Mouse (Mus musculus): ENCODE measurements around the gene Cbx1. TPM values are rescaled to one million over a fixed set of nuclear protein-coding genes. Genes with fewer than 3 reads are reported as not detected.
"Not testable (repeated sequence)": the region's sequence is repeated elsewhere in the genome, so short reads cannot be mapped to it uniquely, and the experiment has no call there.

The Cbx1 gene
- total RNA-seq, 2 experiments from 2014 or later, result 49.3 to 52.2 TPM

- intact Hi-C loops (cut with DNase I), result no loop called here
- DNase-seq (ENCODE audit: extremely low spot score in 1 of 2, low spot score in 2 of 2), result no peak
Observed at GRCm38 (mm10) chr11:96808066-96808465, 19.1 kb downstream of the Cbx1 start.

GRCm38 (mm10) chr11:96809562-96810235, 20.8 kb downstream of the Cbx1 start:
- intact Hi-C loops (cut with DNase I), result no loop called here
- no peak for DNase-seq (ENCODE audit: extremely low spot score in 1 of 2, low spot score in 2 of 2)

DNA sequence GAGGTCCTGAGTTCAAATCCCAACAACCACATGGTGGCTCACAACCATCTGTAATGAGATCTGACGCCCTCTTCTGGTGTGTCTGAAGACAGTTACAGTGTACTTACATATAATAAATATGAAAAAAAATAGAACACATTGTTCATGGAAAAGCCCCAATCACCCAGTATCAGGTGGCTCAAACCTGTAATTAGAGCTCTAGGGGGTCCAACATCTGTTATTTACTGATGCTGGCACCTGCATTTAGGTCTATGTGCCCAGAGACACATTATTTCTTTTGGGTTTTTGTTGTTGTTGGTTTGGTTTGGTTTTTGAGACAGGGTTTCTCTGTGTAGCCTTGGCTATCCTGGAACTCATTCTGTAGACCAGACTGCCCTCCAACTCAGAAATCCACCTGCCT, 22.3 kb downstream of the Cbx1 start:
- DNase-seq (ENCODE audit: extremely low spot score in 1 of 2, low spot score in 2 of 2); intact Hi-C loops (cut with DNase I): not testable (repeated sequence)

- intact Hi-C loops (cut with DNase I), result no loop called here
Observed at GRCm38 (mm10) chr11:96813455-96813854, 24.5 kb downstream of the Cbx1 start.

DNA sequence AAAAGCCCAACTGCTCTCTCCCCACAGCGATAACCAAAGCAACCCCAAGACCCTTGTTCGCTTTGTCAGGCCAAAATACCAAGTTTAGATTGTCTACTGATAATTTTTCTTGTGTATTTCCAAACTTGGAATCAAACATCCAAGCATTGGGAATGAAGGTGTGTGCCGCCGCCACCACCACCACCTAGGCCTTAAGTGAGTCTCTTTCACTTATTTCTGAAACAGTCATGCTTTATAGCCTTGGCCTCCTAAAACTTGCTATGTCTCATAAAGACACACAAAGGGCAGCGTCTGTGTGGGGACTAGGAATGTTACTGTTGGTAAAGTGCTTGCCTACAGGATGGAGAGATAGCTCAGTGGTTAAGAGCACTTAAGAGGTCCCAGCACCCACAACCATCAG, 25.0 kb downstream of the Cbx1 start:
- intact Hi-C loops (cut with DNase I), result no loop called here
- DNase-seq (ENCODE audit: extremely low spot score in 1 of 2, low spot score in 2 of 2), result no peak

More at GRCm38 (mm10) chr11:96813455-96813854, 24.5 kb downstream of the Cbx1 start:
- no peak for DNase-seq (ENCODE audit: extremely low spot score in 1 of 2, low spot score in 2 of 2)

DNA sequence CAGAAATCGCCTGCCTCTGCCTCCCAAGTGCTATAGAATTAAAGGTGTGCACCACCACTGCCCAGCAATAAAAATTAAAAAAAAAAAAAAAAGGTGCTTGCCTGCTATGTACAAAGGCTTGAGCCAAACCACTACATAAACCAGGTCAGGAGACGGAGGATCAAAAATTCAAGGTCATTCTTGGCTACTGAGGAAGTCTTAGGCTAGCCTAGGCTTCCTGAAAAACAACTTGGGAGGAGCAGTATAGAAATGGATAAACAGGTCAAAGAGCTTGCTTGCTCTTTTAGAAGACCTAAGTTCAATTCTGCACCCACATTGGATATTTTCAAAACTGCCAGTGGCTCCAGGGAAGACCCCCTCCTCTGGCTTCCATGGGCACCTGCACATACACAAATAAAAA, 25.5 kb downstream of the Cbx1 start:
- intact Hi-C loops (cut with DNase I), result no loop called here
- DNase-seq (ENCODE audit: extremely low spot score in 1 of 2, low spot score in 2 of 2), result no peak

DNA sequence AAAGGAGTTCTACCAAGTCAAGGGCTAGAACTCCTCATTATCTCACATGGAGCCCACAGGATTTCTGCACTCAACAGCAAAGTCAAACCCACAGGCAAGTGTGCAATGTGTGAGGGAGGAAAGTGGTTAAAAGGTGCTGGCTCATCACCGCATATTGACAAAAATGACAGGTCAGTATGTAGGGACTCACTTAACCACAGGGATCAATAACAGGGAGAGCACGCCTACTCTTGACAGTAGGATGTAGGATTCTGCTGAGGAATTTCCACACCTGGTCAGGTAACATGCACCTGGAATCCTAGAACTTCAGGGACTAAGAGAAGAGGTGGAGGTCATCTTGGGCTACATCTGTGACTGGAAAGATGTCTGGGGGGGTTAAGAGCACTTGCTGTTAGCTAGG, 27.0 kb downstream of the Cbx1 start:
- no peak for DNase-seq (ENCODE audit: extremely low spot score in 1 of 2, low spot score in 2 of 2)
- intact Hi-C loops (cut with DNase I), result no loop called here

DNA sequence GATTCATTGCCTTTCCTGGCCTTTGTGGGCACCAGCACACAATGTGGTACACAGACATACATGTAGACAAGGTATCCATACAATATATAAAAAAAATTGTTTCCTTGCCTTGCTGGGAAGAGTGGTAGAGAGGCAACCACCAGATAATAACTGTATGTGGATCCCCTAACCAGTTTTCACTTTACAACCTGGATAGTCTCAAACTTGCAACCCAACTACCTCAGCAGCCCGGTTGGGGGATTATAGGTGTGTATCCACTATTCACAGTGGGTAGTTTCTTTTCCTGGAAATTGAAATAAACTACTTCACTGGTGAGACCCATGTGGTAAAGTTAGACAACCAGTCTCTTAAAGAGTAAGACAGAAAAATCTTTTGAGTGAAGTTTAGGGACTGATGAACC, 27.6 kb downstream of the Cbx1 start:
- intact Hi-C loops (cut with DNase I), result no loop called here
- DNase-seq (ENCODE audit: extremely low spot score in 1 of 2, low spot score in 2 of 2), result no peak

DNA sequence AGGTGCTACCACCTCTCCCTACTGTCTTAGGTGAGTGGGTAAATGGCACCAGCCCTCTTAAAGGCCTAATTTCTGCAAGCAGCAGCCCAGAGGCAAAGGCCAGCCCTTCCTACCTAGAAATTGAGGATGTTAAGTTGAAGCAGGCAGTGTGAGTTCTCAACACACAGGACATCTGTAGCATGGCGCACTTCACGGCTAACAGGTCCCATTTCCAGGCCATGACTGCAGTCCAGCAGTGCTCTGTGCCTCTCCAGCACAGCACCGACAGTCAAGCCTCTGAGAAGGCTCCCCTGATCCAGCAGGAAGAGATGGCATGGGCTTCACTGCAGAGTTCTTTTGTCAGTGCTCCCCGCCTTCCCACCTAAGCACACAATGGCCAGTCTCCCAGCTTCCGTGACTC, 28.1 kb downstream of the Cbx1 start:
- intact Hi-C loops (cut with DNase I), result no loop called here
- DNase-seq (ENCODE audit: extremely low spot score in 1 of 2, low spot score in 2 of 2), result no peak

DNA sequence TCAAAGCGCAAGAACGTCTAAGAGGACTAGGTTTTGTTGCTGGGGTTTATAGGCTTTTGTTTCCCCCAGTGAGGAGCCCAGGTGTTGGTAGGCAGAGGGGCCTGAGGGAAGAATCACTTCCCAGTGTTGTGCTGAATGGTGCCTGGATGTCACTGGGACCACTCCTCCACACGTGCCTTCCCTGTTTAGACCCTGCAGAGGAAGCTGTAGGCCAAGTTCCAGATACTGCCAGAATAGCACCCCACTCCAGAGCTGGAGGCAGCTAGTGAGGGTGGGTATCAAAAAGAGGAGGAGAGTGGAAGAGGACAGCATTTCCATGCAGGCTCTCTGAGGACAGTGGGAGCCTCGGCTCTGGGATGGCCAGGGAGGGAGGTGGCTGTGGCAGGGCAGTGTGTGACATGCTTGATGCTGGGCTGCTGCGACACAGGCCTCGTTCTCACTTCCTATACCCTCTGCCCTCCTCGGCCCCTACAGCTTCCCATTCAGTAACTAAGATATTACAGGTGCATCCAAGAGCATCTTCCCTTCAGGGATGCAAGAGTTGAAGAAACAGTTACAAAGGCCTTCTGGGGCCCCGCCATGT, 29.3 kb downstream of the Cbx1 start:
- intact Hi-C loops (cut with DNase I), result no loop called here
- no peak for DNase-seq (ENCODE audit: extremely low spot score in 1 of 2, low spot score in 2 of 2)

- no peak for DNase-seq (ENCODE audit: extremely low spot score in 1 of 2, low spot score in 2 of 2)
- intact Hi-C loops (cut with DNase I), result no loop called here
Observed at GRCm38 (mm10) chr11:96821956-96822355, 33.0 kb downstream of the Cbx1 start.

DNA sequence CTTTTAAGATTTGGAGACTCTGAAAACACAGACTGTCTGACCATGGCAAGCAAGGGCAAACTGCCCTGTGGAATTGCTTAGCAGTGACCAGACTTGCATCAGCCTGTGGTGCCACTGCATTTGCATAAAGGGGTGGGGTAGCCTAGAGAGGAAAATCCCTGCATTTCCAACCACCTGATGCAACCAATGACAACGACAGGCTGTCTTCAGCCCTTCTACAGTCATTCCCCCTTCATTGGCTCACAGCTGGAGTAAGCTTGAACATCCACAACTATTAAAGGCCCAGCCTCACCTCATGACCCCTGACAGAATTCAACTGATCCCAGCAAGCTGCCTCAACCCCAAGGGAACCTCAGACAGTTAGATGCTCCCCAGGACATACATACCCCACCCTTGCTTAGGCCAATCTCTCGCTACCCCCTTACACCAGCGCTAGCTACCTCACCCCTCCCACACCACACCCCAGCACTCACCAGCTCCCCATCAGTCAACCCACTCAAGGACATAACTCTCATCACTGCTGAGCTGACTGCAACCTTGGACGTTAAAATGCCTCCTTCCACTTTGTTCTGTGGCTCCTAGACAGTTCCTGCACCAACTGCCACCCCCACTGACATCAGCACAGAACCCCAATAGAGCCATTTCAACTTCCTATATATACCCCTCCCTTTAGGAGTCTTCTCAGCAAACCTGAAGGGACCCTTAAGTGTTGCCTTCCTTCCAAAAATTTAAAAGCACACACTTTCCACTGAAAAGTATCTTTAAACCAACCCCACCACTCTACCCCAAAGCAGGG, 33.9 kb downstream of the Cbx1 start:
- no peak for DNase-seq (ENCODE audit: extremely low spot score in 1 of 2, low spot score in 2 of 2)
- intact Hi-C loops (cut with DNase I), result no loop called here

DNA sequence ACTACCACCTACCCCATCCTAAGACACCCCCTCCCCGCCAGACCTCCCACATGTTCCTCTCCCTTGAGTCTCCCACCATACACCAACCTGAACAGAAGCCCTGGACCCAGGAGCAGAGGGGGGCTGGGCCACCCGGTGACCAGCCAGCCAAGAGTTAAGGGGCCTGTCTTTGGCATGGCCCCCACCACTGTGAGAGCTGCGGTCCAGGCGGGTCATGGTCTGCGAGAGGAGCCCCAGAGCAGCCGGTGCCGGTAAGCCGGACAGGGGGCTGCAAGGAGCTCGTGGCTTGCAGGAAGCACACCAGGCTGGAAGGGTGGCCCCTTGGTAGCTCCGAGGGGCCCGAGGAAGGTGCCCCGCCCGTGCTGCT, 34.5 kb downstream of the Cbx1 start:
- intact Hi-C loops (cut with DNase I), result no loop called here
- peak in 1 of 2 experiments; percentile 56 for DNase-seq (ENCODE audit: extremely low spot score in 1 of 2, low spot score in 2 of 2)

- intact Hi-C loops (cut with DNase I), result no loop called here
- peak; percentile 78 to 91 for DNase-seq (ENCODE audit: extremely low spot score in 1 of 2, low spot score in 2 of 2)
Observed at GRCm38 (mm10) chr11:96823880-96824782, 35.2 kb downstream of the Cbx1 start.

DNA sequence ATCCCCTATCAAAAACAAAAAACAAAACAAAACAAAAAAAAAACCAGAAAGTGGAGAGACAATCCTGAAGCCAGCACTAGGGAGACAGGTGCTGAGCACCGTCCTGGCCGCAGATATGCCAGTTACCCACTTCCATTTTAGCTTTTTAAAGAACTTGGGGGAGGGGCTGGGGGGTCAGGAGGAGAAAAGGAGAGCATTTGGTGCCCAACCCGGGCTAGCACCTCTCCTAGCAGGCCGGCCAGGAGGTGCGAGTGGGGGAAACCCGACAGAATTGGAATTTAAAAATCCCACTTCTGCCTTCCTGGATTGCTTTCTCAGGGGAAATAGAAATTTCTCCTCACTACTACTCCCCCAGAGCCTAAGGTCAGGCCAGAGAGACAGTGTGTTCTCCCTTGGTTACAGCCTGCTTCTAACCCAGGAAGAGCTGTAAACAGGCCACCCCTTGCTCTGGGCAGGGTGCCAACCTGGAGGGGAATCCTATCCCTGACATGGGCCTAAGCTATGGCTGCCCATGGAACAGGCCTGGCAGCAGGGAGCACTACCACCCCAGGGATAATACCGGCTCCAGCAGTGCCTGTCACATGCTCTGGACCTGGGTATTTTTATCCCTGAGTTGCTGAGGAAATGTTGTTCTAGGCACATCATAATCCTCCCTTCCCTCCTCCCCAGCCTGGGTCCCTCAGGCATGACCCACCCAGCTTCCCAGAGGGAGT, 36.0 kb downstream of the Cbx1 start:
- intact Hi-C loops (cut with DNase I), result no loop called here
- DNase-seq (ENCODE audit: extremely low spot score in 1 of 2, low spot score in 2 of 2), result peak in 1 of 2 experiments; percentile 83

- DNase-seq (ENCODE audit: extremely low spot score in 1 of 2, low spot score in 2 of 2), result no peak
- intact Hi-C loops (cut with DNase I), result no loop called here
Observed at GRCm38 (mm10) chr11:96826481-96826880, 37.6 kb downstream of the Cbx1 start.

- peak in 1 of 2 experiments; percentile 59 for DNase-seq (ENCODE audit: extremely low spot score in 1 of 2, low spot score in 2 of 2)
- intact Hi-C loops (cut with DNase I), result no loop called here
Observed at GRCm38 (mm10) chr11:96827062-96827581, 38.2 kb downstream of the Cbx1 start.

DNA sequence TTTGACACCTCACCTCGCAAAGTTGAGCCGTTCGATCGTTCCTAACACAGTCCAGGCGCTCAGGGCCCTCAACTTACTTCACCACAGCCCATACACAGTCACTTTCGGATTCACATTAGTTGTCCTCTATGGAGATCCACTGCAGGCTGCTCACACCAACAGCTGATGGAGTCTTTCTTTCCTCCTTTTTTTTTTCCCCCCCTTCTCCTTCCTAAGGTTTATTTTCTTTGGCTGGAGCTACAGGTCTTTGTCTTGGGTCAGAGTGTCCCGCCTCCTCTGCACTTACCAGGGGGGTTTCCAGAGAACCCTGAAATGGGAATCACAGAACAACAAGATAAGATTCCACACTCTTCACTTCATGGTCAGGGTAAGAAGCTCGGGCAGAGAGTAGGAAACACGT, 39.0 kb downstream of the Cbx1 start:
- DNase-seq (ENCODE audit: extremely low spot score in 1 of 2, low spot score in 2 of 2), result no peak
- intact Hi-C loops (cut with DNase I), result no loop called here

Measured in left cerebral cortex, postnatal 10 days (tissue).